26 mouse cellular contexts compared by ENCODE assay signal in genomic region chr3:129940780-129941179, GRCm38 (mm10). TPM values are rescaled to one million over a fixed set of nuclear protein-coding genes. Genes with fewer than 3 reads are reported as not detected.
DNase-seq lines count a peak whose midpoint lies in the region; ATAC-seq and TF ChIP-seq lines count a peak whose summit lies in the region.
"Had no signal": no experiment of that assay in that cellular context is flagged by ENCODE, and none has a peak within 500 bp of the region (broad histone marks: within the 10 kb centered on the region; RNA-seq: fewer than 3 reads in every experiment).

No protein-coding gene starts in this region.

- no peak for TF ChIP-seq POLR2A in CH12.LX (IDR thresholded peaks at IDR 0.05; ENCODE audit: low read depth, low read length)
- no peak for TF ChIP-seq POLR2A in myocyte (IDR thresholded peaks at IDR 0.05; ENCODE audit: insufficient read length, low read depth)

- H3K4me2 ChIP-seq in CH12.LX (ENCODE audit: insufficient read depth, low read depth, poor library complexity, severe bottlenecking) = no peak overlapping the region
- H3K4me2 ChIP-seq in myocyte (ENCODE audit: low read depth) = peak overlapping the region; percentile 56
- no peak overlapping the region for H3K4me2 ChIP-seq in stomach, postnatal 0 days (replicated peaks; ENCODE audit: low read depth)
- H3K4me2 ChIP-seq: embryonic facial prominence, embryonic 13.5 days; embryonic facial prominence, embryonic 15.5 days; forebrain, embryonic 13.5 days; forebrain, embryonic 15.5 days had no signal

- no peak for TF ChIP-seq CTCF in CH12.LX (conservative IDR thresholded peaks at IDR 0.05 in 1 of 2, IDR thresholded peaks at IDR 0.05 in 1 of 2; ENCODE audit: low read depth in 2 of 2, low read length in 2 of 2)
- no peak for TF ChIP-seq CTCF in stomach, postnatal 0 days (IDR thresholded peaks at IDR 0.05; ENCODE audit: low read depth)

- WGBS in stomach, postnatal 0 days = 86% methylated on average over 2 of the region's 2 CpGs

- DNase-seq in 3T3-L1 (ENCODE audit: low read depth, low spot score) (peak; percentile 44), CH12.LX (ENCODE audit: extremely low read depth) (no peak)
- DNase-seq in brain, adult 2 months (ENCODE audit: low read depth, low spot score) = peak; percentile 44
- DNase-seq in neural tube, embryonic 10.5 days (ENCODE audit: extremely low spot score, low spot score) = no peak
- DNase-seq in gastrocnemius, postnatal 36 days = no peak
- no peak for DNase-seq in stomach, postnatal 0 days (ENCODE audit: low spot score)
- DNase-seq: adrenal gland, adult 8-10 months; adrenal gland, postnatal 14 days; B cell, adult 2 months; cerebellum, adult 11 months; cerebellum, adult 18-20 months; cerebellum, adult 8-10 months; cerebellum, adult 9-11 months; cerebellum, postnatal 14 days; cerebellum, postnatal 36 days; embryo, embryonic 11 days; forebrain, postnatal 0 days had no signal

- H3K27me3 ChIP-seq in CH12.LX (replicated peaks) = no peaks in the 10 kb centered on the region
- no peaks in the 10 kb centered on the region for H3K27me3 ChIP-seq in myocyte (ENCODE audit: control insufficient read depth, insufficient read depth, insufficient read length)
- no peaks in the 10 kb centered on the region for H3K27me3 ChIP-seq in stomach, postnatal 0 days (ENCODE audit: control insufficient read depth, insufficient read depth, low read length)
- H3K27me3 ChIP-seq: embryonic facial prominence, embryonic 13.5 days; embryonic facial prominence, embryonic 15.5 days; forebrain, embryonic 13.5 days; forebrain, embryonic 15.5 days; Patski had no signal

- no peak for ATAC-seq in stomach, postnatal 0 days (ENCODE audit: low FRiP score, low TSS enrichment)
- ATAC-seq: activated CD4-positive, CD25-positive, alpha-beta regulatory T cell, adult 4 months; CD4-positive, CD25-positive, alpha-beta regulatory T cell, adult 4 months; forebrain, embryonic 13.5 days; forebrain, embryonic 15.5 days; forebrain, postnatal 0 days had no signal

- H3K4me1 ChIP-seq in CH12.LX (ENCODE audit: control insufficient read depth in 1 of 2, insufficient read depth in 2 of 2) = peaks cover 0 to 7% of the 10 kb centered on the region in 2 experiments; a peak in 2 of 4 replicates
- H3K4me1 ChIP-seq in stomach, postnatal 0 days (replicated peaks; ENCODE audit: control insufficient read depth, insufficient read depth) = no peaks in the 10 kb centered on the region
- H3K4me1 ChIP-seq: embryonic facial prominence, embryonic 15.5 days had no signal

- TF ChIP-seq RAD21 in CH12.LX (IDR thresholded peaks at IDR 0.05; ENCODE audit: low read depth, low read length) = no peak

- no peak overlapping the region for H3K9ac ChIP-seq in CH12.LX (ENCODE audit: insufficient read depth, low read depth)
- H3K9ac ChIP-seq in stomach, postnatal 0 days (ENCODE audit: low read length) = no peak overlapping the region
- H3K9ac ChIP-seq: embryonic facial prominence, embryonic 13.5 days; embryonic facial prominence, embryonic 15.5 days; forebrain, embryonic 13.5 days; forebrain, embryonic 15.5 days; forebrain, postnatal 0 days had no signal

- H3K36me3 ChIP-seq in CH12.LX (replicated peaks in 1 of 2; ENCODE audit: control insufficient read depth in 1 of 2, insufficient read depth in 1 of 2, low read length in 1 of 2) (no peaks in the 10 kb centered on the region), myocyte (ENCODE audit: control insufficient read depth, insufficient read depth) (no peaks in the 10 kb centered on the region)
- no peaks in the 10 kb centered on the region for H3K36me3 ChIP-seq in stomach, postnatal 0 days (ENCODE audit: control insufficient read depth, insufficient read depth, low read length)
- H3K36me3 ChIP-seq: embryonic facial prominence, embryonic 13.5 days; embryonic facial prominence, embryonic 15.5 days; forebrain, embryonic 15.5 days had no signal

- intact Hi-C loops in gastrocnemius, postnatal 36 days (cut with DNase I) = no loop called here

- H3ac ChIP-seq in myocyte (ENCODE audit: control insufficient read depth, insufficient read length) = no peak overlapping the region

- H3K4me3 ChIP-seq in CH12.LX (replicated peaks in 1 of 3; ENCODE audit: low read depth in 2 of 3, low read length in 2 of 3, poor library complexity in 1 of 3) = no peak overlapping the region
- no peak overlapping the region for H3K4me3 ChIP-seq in myocyte
- no peak overlapping the region for H3K4me3 ChIP-seq in stomach, postnatal 0 days (ENCODE audit: low read depth, low read length)
- H3K4me3 ChIP-seq: embryonic facial prominence, embryonic 13.5 days; embryonic facial prominence, embryonic 15.5 days; forebrain, embryonic 13.5 days; forebrain, embryonic 15.5 days had no signal

- H3K79me2 ChIP-seq in CH12.LX (replicated peaks; ENCODE audit: control insufficient read depth, extremely low read depth, insufficient read depth, poor library complexity, severe bottlenecking) (no peaks in the 10 kb centered on the region), myocyte (ENCODE audit: control insufficient read depth, insufficient read depth) (no peaks in the 10 kb centered on the region)

- no peaks in the 10 kb centered on the region for H3K9me3 ChIP-seq in CH12.LX (replicated peaks; ENCODE audit: low read length)
- H3K9me3 ChIP-seq in stomach, postnatal 0 days (ENCODE audit: control insufficient read depth, low read length) = no peaks in the 10 kb centered on the region
- H3K9me3 ChIP-seq: embryonic facial prominence, embryonic 13.5 days; embryonic facial prominence, embryonic 15.5 days; forebrain, embryonic 13.5 days; forebrain, embryonic 15.5 days had no signal

- in situ Hi-C loops in CH12.LX (cut with MboI; ENCODE audit: low pct_ligation_motif_present, low pct_unique_long_range_greater_than_20kb, low sequenced_read_pairs) = no loop called here

- peak; percentile 27; the same call in 1 of the 2 replicates for TF ChIP-seq EP300 in CH12.LX (IDR thresholded peaks at IDR 0.05; ENCODE audit: low read length)
- no peak for TF ChIP-seq EP300 in stomach, postnatal 0 days (optimal IDR thresholded peaks at IDR 0.05)

- H3K27ac ChIP-seq in CH12.LX (ENCODE audit: insufficient read depth, low read depth) = no peak overlapping the region
- H3K27ac ChIP-seq in stomach, postnatal 0 days (replicated peaks) = no peak overlapping the region
- H3K27ac ChIP-seq: embryonic facial prominence, embryonic 13.5 days; embryonic facial prominence, embryonic 15.5 days; forebrain, embryonic 13.5 days; forebrain, embryonic 15.5 days had no signal

- dilution Hi-C loops in CH12.LX (cut with MboI; ENCODE audit: extremely low pct_ligation_motif_present, extremely low pct_unique_long_range_greater_than_20kb, low sequenced_read_pairs) = no loop called here

TF ChIP-seq in CH12.LX, 34 proteins besides CTCF, POLR2A, EP300 and RAD21:
- TF ChIP-seq GABPA (IDR thresholded peaks at IDR 0.05; ENCODE audit: insufficient replicate concordance, low read depth, low read length) = no peak
- 0 out of 2 replicates have a peak, but pooled peaks have one; percentile 12 for TF ChIP-seq IRF4 (IDR thresholded peaks at IDR 0.05; ENCODE audit: low read depth, low read length)
- 0 out of 2 replicates have a peak, but pooled peaks have one; percentile 31 for TF ChIP-seq MEF2A (IDR thresholded peaks at IDR 0.05; ENCODE audit: borderline replicate concordance, low read depth, low read length)

TF ChIP-seq in myocyte, 11 proteins besides CTCF, POLR2A, EP300 and RAD21:
- TF ChIP-seq POLR2AphosphoS2 (IDR thresholded peaks at IDR 0.05; ENCODE audit: insufficient read length, low read depth) (no peak), MYOD1 (IDR thresholded peaks at IDR 0.05; ENCODE audit: control insufficient read depth in 1 of 3, insufficient read length in 2 of 3, low read depth in 2 of 3) (no peak), TCF12 (IDR thresholded peaks at IDR 0.05; ENCODE audit: insufficient read depth, poor library complexity, severe bottlenecking) (no peak), USF1 (IDR thresholded peaks at IDR 0.05; ENCODE audit: low read depth) (no peak), MAX (IDR thresholded peaks at IDR 0.05; ENCODE audit: low read depth) (no peak), REST (IDR thresholded peaks at IDR 0.05; ENCODE audit: insufficient read depth, insufficient read length) (no peak), SRF (IDR thresholded peaks at IDR 0.05; ENCODE audit: control insufficient read depth, insufficient read length, low read depth) (no peak), TCF3 (IDR thresholded peaks at IDR 0.05; ENCODE audit: insufficient read length, low read depth) (no peak), E2F4 (IDR thresholded peaks at IDR 0.05; ENCODE audit: insufficient read depth) (no peak), CEBPB (IDR thresholded peaks at IDR 0.05; ENCODE audit: insufficient read depth, poor library complexity, severe bottlenecking) (no peak), MYOG (IDR thresholded peaks at IDR 0.05; ENCODE audit: control insufficient read depth in 1 of 3, insufficient read depth in 1 of 3, insufficient read length in 2 of 3, low read depth in 2 of 3) (no peak)

RNA-seq across cellular contexts. Expression of gene Mcub, which starts 29.2 kb away (rescaled TPM):
- total RNA-seq in CH12.LX (2012; rRNA removed) (1.4 and 3.7 TPM in 2 replicates), CH12.LX (2014; rRNA removed) (3.8 and 4.1 TPM in 2 replicates)
- polyA plus RNA-seq in CH12.LX (2012; ENCODE audit: insufficient read length, low read depth) (1.3 and 2.9 TPM in 2 replicates), myocyte (2012; fragmentation: generic; extraction: Trizol) (19.7 TPM)
- under 1 TPM; 0.69 to 0.97 TPM for total RNA-seq in gastrocnemius, postnatal 36 days (2021)
- polyA plus RNA-seq in stomach, postnatal 0 days (2015; fragmentation: Nextera tagmentation; extraction: Ambion mirVana) = 8.0 and 8.7 TPM in 2 replicates
- total RNA-seq: MEL had no signal

RNA-seq across cellular contexts. Expression of gene Casp6, which starts 39.6 kb away (rescaled TPM):
- total RNA-seq in CH12.LX (2012; rRNA removed) = 6.0 and 10.5 TPM in 2 replicates
- 14.4 and 15.3 TPM in 2 replicates for total RNA-seq in CH12.LX (2014; rRNA removed)
- polyA plus RNA-seq in CH12.LX (2012; ENCODE audit: insufficient read length, low read depth) = 26.2 and 31.7 TPM in 2 replicates
- polyA plus RNA-seq in myocyte (2012; fragmentation: generic; extraction: Trizol) = 12.7 TPM
- total RNA-seq in gastrocnemius, postnatal 36 days (2021) = 1 to 10 TPM; 3.8 to 4.6 TPM
- polyA plus RNA-seq in stomach, postnatal 0 days (2015; fragmentation: Nextera tagmentation; extraction: Ambion mirVana) = 164 and 176 TPM in 2 replicates

Comparison
In these comparisons a context has a peak if more than half of its experiments do, and no peak if none do; other contexts are left out.
1. DNase-seq: peak in 3T3-L1 (single experiment) and brain, adult 2 months (single experiment); none in CH12.LX (single experiment), neural tube, embryonic 10.5 days (single experiment), gastrocnemius, postnatal 36 days (0 of 2) and stomach, postnatal 0 days (single experiment).